Mouse (Mus musculus) T-helper 17 cell (primary cell): ENCODE data around the gene Orai3.

Experiments
- in situ Hi-C, 2 experiments: fragments of 300-600 bp; cut with MboI, MseI; formaldehyde crosslinking; loops; 1 replicate in 1 of 2; 2 replicates in 1 of 2; pipeline ENCODE4 v1.15.1; 2025; ENCODE audit warnings: high pct_unique_total_duplicates in 2 of 2

Orai3 gene

DNA sequence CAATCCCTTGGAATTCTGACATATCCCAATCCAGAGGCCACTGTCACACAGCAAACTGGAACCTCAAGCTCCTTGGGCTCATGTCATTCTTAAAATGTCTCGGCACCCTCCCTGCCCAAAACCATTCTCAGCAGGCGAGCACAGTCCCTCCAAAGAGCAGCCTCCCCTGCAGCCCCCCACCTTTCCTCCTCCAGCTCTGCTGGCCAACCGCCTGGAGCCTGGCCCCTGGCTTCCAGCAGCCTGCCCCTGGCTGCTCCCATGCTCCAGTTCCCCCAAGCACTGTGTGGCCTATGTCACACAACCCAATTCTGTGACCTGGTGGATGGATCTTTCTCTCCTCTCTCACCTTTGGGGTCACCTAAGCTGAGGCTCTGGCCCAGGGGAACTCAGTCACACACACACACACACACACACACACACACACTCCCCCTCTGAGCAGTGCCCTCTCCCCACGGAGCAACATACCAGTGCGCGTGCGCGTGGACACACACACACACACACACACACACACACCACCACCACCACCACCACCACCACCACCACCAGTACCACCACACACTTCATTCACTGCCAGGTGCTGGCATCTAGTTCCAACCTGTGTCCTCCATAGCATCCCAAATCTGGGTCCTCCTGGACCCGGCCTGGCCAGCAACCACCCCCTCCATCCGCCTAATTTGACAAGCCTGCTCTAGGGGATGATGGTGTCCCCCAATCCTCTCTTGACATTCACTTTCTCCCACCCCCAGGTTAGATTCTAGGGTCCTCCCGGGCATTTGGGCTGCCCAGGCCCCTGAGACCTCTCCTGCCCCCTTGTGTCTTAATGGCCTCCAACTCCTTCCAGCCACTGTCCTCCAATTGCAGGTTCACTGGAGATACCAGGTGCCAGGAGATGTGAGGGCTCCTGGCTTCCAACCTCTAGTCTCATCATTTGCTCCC is 53.9 kb downstream of the Orai3 start:
- in situ Hi-C loops: no loop called here

DNA sequence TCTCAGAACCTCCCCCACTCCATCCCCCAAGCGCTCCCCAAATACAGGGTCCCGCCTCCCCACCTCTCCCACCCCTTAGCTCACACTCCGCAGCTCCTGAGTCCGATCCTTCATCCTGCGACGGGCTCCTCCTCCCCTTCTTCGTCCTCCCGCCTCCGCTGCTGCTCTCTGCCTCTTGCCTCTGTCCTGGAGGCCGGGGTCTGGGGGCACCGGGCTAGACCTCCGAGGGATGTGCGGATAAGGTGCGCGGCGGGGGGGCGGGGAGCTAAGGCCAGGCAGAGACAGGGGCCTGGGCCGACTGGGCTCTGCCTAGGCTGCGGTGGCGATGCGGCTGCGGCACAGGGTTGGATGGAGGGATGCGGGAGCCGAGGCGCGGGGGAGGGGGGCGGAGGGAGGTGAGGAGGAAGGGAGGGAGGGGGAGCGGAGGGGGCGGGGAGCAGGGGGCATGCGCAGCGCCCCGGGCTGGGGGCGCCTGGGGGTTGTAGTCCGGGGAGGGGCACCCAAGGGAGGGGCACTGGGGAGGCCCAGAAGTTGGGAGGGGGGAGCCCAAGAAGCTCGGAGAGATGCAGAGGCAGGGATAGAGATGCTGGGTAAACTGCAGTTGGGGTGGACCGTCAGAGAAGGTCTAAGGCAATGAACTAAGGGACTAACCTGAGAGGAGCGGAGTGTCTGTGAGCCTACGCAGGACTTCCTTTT is 54.7 kb downstream of the Orai3 start, which contains the start of the genes Stx4a and Stx1b:
Gene Stx4a, plus strand, starts transcription at position 119 of the 696 bp plus-strand sequence.
Gene Stx1b, minus strand, starts transcription at position 374 of the 696 bp plus-strand sequence.
- in situ Hi-C loops: no loop called here
